Mouse (Mus musculus): Measurements from ENCODE around the gene Pebp1. TPM values are rescaled to one million over a fixed set of nuclear protein-coding genes. Genes with fewer than 3 reads are reported as not detected.
A peak's percentile ranks its signal among the peaks of the same experiment; 100 is the strongest.
"Not testable (repeated sequence)": the region's sequence is repeated elsewhere in the genome, so short reads cannot be mapped to it uniquely, and the experiment has no call there.

Gene Pebp1
- polyA plus RNA-seq, 1 experiment = 3,275 TPM

DNA sequence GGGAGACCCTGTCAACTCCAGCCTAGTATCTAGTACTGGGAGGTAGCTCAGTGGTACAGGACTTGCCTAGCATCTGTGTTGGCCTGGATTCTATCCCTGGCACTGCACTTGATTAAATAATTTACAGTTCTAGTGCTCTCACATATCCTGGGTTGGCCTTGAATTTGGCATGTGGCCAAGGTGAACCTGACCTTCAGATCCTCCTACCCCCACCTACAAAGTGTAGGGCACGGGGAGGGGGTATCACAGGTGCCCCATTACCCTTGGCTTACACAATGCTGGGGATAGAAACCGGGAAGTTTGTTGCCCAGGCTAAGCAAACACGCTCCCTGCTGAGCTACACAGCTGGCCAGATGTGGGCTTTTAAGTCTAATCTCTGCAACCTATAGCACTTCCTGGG lies 15.5 kb upstream of the Pebp1 start:
- Histone ChIP-seq H3K27me3 (ENCODE audit: control insufficient read depth, insufficient read depth, low read length) (no peaks in the 10 kb centered on the region), H3K4me1 (ENCODE audit: control insufficient read depth, insufficient read depth, low read length) (peaks cover 12% of the 10 kb centered on the region), H3K4me3 (ENCODE audit: control insufficient read depth, low read depth, low read length) (peak overlapping the region; percentile 42), H3K27ac (ENCODE audit: control insufficient read depth, insufficient read depth, low read depth, low read length) (peak overlapping the region; percentile 85), H3K36me3 (ENCODE audit: control insufficient read depth, insufficient read depth, low read length) (no peaks in the 10 kb centered on the region)
- TF ChIP-seq POLR2A (IDR thresholded peaks at IDR 0.05; ENCODE audit: control insufficient read depth, low read depth, low read length) (no peak), CTCF (IDR thresholded peaks at IDR 0.05; ENCODE audit: control insufficient read depth, insufficient read depth, insufficient replicate concordance, low read depth, low read length) (no peak)

DNA sequence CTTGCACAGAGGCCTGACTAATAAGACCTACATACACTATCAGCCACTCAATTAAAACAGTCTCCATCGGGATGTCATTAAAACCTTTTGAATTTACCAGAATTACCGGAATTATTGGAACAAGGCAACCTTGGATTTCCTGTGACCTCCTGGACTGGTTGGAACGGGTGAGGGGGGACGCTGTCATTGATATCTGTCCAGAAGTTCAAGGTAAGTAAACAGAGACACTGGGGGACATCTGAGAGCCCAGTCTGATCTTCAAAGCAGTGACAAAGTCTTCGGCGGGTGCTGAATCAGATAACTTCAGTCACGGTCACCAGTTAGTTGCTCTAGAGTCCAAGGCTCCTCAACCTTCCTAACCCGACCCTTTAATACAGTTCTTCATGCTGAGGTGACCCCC lies 7.6 kb upstream of the Pebp1 start:
- H3K27me3 ChIP-seq (ENCODE audit: control insufficient read depth, insufficient read depth, low read length) = no peaks in the 10 kb centered on the region
- no peak for TF ChIP-seq CTCF (IDR thresholded peaks at IDR 0.05; ENCODE audit: control insufficient read depth, insufficient read depth, insufficient replicate concordance, low read depth, low read length)
- no peak for TF ChIP-seq POLR2A (IDR thresholded peaks at IDR 0.05; ENCODE audit: control insufficient read depth, low read depth, low read length)

DNA sequence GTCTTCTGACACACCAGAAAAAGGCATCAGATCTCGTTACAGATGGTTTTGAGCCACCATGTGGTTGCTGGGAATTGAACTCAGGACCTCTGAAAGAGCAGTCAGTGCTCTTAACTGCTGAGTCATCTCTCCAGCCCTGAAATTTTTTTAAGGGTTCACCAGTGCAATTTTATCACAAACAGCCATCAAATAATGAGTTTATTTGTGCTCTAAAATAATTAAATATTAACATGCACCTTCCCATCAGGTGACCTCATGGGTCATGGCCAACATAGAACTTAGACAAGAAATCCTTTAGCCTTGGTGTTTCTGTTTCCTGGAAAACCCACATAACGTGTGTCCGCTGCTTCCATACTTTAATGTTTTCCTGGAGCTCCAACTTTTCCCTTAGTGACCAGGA lies 6.4 kb upstream of the Pebp1 start:
- H3K36me3 ChIP-seq (ENCODE audit: control insufficient read depth, insufficient read depth, low read length); H3K27me3 ChIP-seq (ENCODE audit: control insufficient read depth, insufficient read depth, low read length); H3K4me3 ChIP-seq (ENCODE audit: control insufficient read depth, low read depth, low read length); H3K4me1 ChIP-seq (ENCODE audit: control insufficient read depth, insufficient read depth, low read length); H3K27ac ChIP-seq (ENCODE audit: control insufficient read depth, insufficient read depth, low read depth, low read length): not testable (repeated sequence)

More for the DNA sequence above, 7.6 kb upstream of the Pebp1 start:
- H3K27ac ChIP-seq (ENCODE audit: control insufficient read depth, insufficient read depth, low read depth, low read length) = no peak overlapping the region
- no peaks in the 10 kb centered on the region for H3K36me3 ChIP-seq (ENCODE audit: control insufficient read depth, insufficient read depth, low read length)
- H3K4me3 ChIP-seq (ENCODE audit: control insufficient read depth, low read depth, low read length) = no peak overlapping the region
- H3K4me1 ChIP-seq (ENCODE audit: control insufficient read depth, insufficient read depth, low read length) = no peaks in the 10 kb centered on the region; the same call in none of the 2 replicates

DNA sequence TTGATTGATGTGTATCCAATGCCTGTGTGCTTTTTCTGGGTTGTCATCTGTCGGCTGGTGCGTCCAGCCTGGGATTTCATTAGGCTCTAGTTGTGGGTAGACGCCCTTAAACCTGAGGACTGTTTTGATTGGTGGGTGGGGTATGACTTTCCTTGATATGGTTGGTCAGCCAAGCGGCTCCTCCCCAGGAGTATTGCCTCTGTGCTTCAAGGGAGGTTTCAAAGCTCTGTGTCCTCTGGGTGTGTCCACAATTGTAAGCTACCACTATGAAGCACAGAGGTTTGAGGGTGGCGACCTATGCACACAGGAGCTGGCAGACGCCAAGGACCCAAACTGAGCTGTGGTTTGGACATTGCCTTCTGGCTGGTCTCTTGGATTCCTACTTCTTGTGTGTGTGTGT lies 5.1 kb upstream of the Pebp1 start:
- no peak for TF ChIP-seq CTCF (IDR thresholded peaks at IDR 0.05; ENCODE audit: control insufficient read depth, insufficient read depth, insufficient replicate concordance, low read depth, low read length)
- no peak for TF ChIP-seq POLR2A (IDR thresholded peaks at IDR 0.05; ENCODE audit: control insufficient read depth, low read depth, low read length)

DNA sequence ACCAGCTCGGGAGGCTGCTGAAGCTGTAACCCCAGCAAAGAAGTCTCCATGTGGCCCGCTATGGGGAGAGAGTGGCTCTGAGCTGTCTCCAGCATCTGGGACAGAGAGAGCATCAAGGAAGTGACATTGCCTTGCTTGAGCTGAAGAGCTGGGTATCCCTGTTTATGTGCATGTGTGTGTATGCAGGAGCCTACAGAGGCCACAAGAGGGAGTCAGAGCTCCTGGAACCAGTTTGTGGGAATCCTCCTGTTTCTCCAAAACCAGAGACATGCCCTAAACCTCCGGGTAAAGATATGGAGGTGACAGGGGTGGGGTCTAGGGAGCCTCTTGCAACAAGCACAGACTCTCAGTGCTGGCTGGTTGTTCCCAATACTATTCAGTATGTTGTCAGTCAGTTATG lies 3.9 kb upstream of the Pebp1 start:
- peaks cover 14% of the 10 kb centered on the region for H3K4me1 ChIP-seq (ENCODE audit: control insufficient read depth, insufficient read depth, low read length)
- TF ChIP-seq POLR2A (IDR thresholded peaks at IDR 0.05; ENCODE audit: control insufficient read depth, low read depth, low read length) (no peak), CTCF (IDR thresholded peaks at IDR 0.05; ENCODE audit: control insufficient read depth, insufficient read depth, insufficient replicate concordance, low read depth, low read length) (no peak)
- H3K27me3 ChIP-seq (ENCODE audit: control insufficient read depth, insufficient read depth, low read length) = no peaks in the 10 kb centered on the region
- H3K4me3 ChIP-seq (ENCODE audit: control insufficient read depth, low read depth, low read length) = no peak overlapping the region
- H3K27ac ChIP-seq (ENCODE audit: control insufficient read depth, insufficient read depth, low read depth, low read length) = no peak overlapping the region
- H3K36me3 ChIP-seq (ENCODE audit: control insufficient read depth, insufficient read depth, low read length) = no peaks in the 10 kb centered on the region; the same call in 1 of the 2 replicates

More for the DNA sequence above, 5.1 kb upstream of the Pebp1 start:
- H3K36me3 ChIP-seq (ENCODE audit: control insufficient read depth, insufficient read depth, low read length) = no peaks in the 10 kb centered on the region
- H3K27me3 ChIP-seq (ENCODE audit: control insufficient read depth, insufficient read depth, low read length) = no peaks in the 10 kb centered on the region
- H3K4me1 ChIP-seq (ENCODE audit: control insufficient read depth, insufficient read depth, low read length) = peaks cover 11% of the 10 kb centered on the region
- no peak overlapping the region for H3K4me3 ChIP-seq (ENCODE audit: control insufficient read depth, low read depth, low read length)
- no peak overlapping the region for H3K27ac ChIP-seq (ENCODE audit: control insufficient read depth, insufficient read depth, low read depth, low read length)

DNA sequence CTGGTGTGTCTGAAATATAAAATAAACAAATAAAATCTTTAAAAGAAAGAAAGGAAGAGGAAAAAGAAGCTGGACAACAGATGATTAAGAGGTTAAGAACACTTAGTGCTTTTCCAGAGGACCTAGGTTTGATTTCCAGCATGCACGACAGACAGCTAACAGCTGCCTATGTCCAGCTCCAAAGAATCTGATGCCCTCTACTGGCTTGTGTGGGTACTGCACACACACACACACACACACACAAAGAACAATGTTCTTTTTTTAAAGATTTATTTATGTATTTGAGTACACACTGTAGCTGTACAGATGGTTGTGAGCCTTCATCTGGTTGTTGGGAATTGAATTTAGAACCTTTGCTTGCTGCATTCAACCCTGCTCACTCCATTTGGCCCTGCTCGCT lies 2.7 kb upstream of the Pebp1 start:
- TF ChIP-seq POLR2A (IDR thresholded peaks at IDR 0.05; ENCODE audit: control insufficient read depth, low read depth, low read length) (no peak), CTCF (IDR thresholded peaks at IDR 0.05; ENCODE audit: control insufficient read depth, insufficient read depth, insufficient replicate concordance, low read depth, low read length) (peak; percentile 34; the same call in 1 of the 2 replicates)
- Histone ChIP-seq H3K27ac (ENCODE audit: control insufficient read depth, insufficient read depth, low read depth, low read length) (no peak overlapping the region), H3K36me3 (ENCODE audit: control insufficient read depth, insufficient read depth, low read length) (no peaks in the 10 kb centered on the region; the same call in 1 of the 2 replicates), H3K4me3 (ENCODE audit: control insufficient read depth, low read depth, low read length) (no peak overlapping the region), H3K27me3 (ENCODE audit: control insufficient read depth, insufficient read depth, low read length) (no peaks in the 10 kb centered on the region), H3K4me1 (ENCODE audit: control insufficient read depth, insufficient read depth, low read length) (peaks cover 17% of the 10 kb centered on the region)

DNA sequence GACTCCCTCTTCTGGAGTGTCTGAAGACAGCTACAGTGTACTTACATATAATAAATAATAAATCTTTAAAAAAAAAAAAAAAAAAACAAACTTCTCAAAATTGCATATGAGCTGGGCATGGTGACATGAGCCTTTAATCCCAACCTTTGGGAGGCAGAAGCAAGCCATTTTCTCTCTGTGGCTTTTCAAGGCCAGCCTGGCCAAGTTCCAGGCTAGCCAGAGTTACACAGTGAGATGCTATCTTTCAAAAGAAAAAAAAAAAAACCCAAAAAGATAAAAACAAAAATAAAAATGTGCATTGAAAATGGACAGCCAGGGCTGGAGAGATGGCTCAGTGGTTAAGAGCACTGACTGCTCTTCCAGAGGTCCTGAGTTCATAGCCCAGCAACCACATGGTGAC lies 2.2 kb upstream of the Pebp1 start:
- H3K4me1 ChIP-seq (ENCODE audit: control insufficient read depth, insufficient read depth, low read length) = peaks cover 19% of the 10 kb centered on the region
- no peak for TF ChIP-seq POLR2A (IDR thresholded peaks at IDR 0.05; ENCODE audit: control insufficient read depth, low read depth, low read length)
- TF ChIP-seq CTCF (IDR thresholded peaks at IDR 0.05; ENCODE audit: control insufficient read depth, insufficient read depth, insufficient replicate concordance, low read depth, low read length) = no peak
- no peaks in the 10 kb centered on the region for H3K27me3 ChIP-seq (ENCODE audit: control insufficient read depth, insufficient read depth, low read length)

DNA sequence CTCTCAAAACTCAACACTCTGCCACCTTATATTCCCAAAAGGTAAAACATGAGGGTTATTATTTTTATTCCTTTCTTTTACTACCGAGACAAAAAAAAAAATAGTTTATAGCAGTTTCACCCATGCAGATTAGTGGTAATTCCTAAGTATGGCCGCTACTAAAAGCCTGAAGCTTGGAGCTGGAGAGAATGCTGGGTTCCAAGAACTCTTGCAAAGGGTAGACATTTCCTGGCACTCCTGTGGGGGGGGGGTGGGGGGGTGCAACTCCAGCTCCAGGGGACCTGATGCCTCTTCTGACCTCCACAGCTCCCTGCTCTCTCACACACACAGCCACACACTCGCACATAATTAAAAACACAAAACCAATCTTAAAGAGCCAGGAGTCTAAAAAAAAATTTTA lies 1.1 kb downstream of the Pebp1 start:
- no peaks in the 10 kb centered on the region for H3K27me3 ChIP-seq (ENCODE audit: control insufficient read depth, insufficient read depth, low read length)
- peaks cover 19% of the 10 kb centered on the region for H3K4me1 ChIP-seq (ENCODE audit: control insufficient read depth, insufficient read depth, low read length)
- peaks cover 2% of the 10 kb centered on the region for H3K36me3 ChIP-seq (ENCODE audit: control insufficient read depth, insufficient read depth, low read length)
- peak overlapping the region; percentile 99 for H3K4me3 ChIP-seq (ENCODE audit: control insufficient read depth, low read depth, low read length)
- peak overlapping the region; percentile 99 for H3K27ac ChIP-seq (ENCODE audit: control insufficient read depth, insufficient read depth, low read depth, low read length)
- TF ChIP-seq CTCF (IDR thresholded peaks at IDR 0.05; ENCODE audit: control insufficient read depth, insufficient read depth, insufficient replicate concordance, low read depth, low read length) (no peak), POLR2A (IDR thresholded peaks at IDR 0.05; ENCODE audit: control insufficient read depth, low read depth, low read length) (no peak)

More for the DNA sequence above, 2.2 kb upstream of the Pebp1 start:
- Histone ChIP-seq H3K27ac (ENCODE audit: control insufficient read depth, insufficient read depth, low read depth, low read length) (no peak overlapping the region), H3K36me3 (ENCODE audit: control insufficient read depth, insufficient read depth, low read length) (no peaks in the 10 kb centered on the region; the same call in none of the 2 replicates), H3K4me3 (ENCODE audit: control insufficient read depth, low read depth, low read length) (no peak overlapping the region)
